Mouse (Mus musculus): Measurements from ENCODE around the gene Tmem216. TPM values are rescaled to one million over a fixed set of nuclear protein-coding genes. Genes with fewer than 3 reads are reported as not detected.

The Tmem216 gene
- polyA plus RNA-seq, 1 experiment from 2014 or later = 56.6 TPM

GRCm38 (mm10) chr19:10520355-10520754 is 35.7 kb downstream of the Tmem216 start:
- peaks cover 5% of the 10 kb centered on the region for H3K4me1 ChIP-seq
- H3K9me3 ChIP-seq (replicated peaks) = no peaks in the 10 kb centered on the region
- no peak overlapping the region for H3K4me3 ChIP-seq
- H3K9ac ChIP-seq = no peak overlapping the region
- no peak for ATAC-seq (ENCODE audit: low FRiP score)
- H3K27ac ChIP-seq = no peak overlapping the region
- H3K36me3 ChIP-seq = peaks cover 17% of the 10 kb centered on the region
- no peaks in the 10 kb centered on the region for H3K27me3 ChIP-seq
- no peak overlapping the region for H3K4me2 ChIP-seq (replicated peaks)
- WGBS = 50% methylated on average over 1 of the region's 1 CpGs

DNA sequence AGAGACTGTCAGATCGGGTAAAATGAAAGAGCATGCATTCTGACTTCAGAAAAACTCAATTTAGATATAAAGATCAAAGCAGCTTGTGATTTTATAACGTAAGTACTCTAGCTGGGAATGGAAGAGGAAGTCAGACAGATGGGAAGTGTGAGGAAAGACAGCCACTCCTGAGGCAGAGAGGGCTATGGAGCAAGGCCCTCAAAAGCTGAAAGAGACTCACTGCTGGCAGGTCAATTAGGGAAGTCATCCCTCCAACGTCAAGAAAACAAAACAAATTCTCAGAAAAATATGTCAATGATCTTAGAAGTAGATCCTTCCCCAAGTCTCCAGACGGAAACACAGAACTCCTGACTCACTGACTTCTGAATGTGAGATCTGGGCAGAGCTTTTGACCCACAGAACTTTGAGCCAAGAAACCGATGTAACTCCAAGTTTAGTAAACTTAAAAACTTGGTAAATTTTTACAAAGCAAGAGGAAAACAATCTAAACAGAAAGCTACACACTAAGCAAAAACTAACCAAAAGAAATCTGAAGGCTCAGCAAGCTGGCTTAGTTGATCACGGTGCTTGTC is 45.2 kb downstream of the Tmem216 start:
- WGBS = 81% methylated on average over 6 of the region's 6 CpGs
- no peak overlapping the region for H3K9ac ChIP-seq
- no peak overlapping the region for H3K4me3 ChIP-seq
- no peak overlapping the region for H3K27ac ChIP-seq
- H3K9me3 ChIP-seq (replicated peaks) = no peaks in the 10 kb centered on the region
- no peaks in the 10 kb centered on the region for H3K27me3 ChIP-seq
- H3K36me3 ChIP-seq = peaks cover 31% of the 10 kb centered on the region
- no peaks in the 10 kb centered on the region for H3K4me1 ChIP-seq
- no peak for ATAC-seq (ENCODE audit: low FRiP score)
- H3K4me2 ChIP-seq (replicated peaks) = no peak overlapping the region

GRCm38 (mm10) chr19:10502571-10502970 is 53.5 kb downstream of the Tmem216 start:
- Histone ChIP-seq H3K27ac (no peak overlapping the region), H3K9me3 (replicated peaks) (no peaks in the 10 kb centered on the region), H3K9ac (no peak overlapping the region), H3K4me2 (replicated peaks) (no peak overlapping the region), H3K27me3 (no peaks in the 10 kb centered on the region), H3K36me3 (peaks cover 52% of the 10 kb centered on the region), H3K4me1 (no peaks in the 10 kb centered on the region), H3K4me3 (no peak overlapping the region)
- ATAC-seq (ENCODE audit: low FRiP score) = peak; percentile 73; the same call in 1 of the 2 replicates
- WGBS = 10% methylated on average over 4 of the region's 4 CpGs

- H3K9me3 ChIP-seq (replicated peaks) = no peaks in the 10 kb centered on the region
- no peaks in the 10 kb centered on the region for H3K27me3 ChIP-seq
- no peak overlapping the region for H3K4me3 ChIP-seq
- H3K27ac ChIP-seq = no peak overlapping the region
- H3K9ac ChIP-seq = no peak overlapping the region
- no peak for ATAC-seq (ENCODE audit: low FRiP score)
- H3K4me1 ChIP-seq = 0 out of 2 replicates have a peak, but pooled peaks cover 2% of the 10 kb centered on the region
- peaks cover 38% of the 10 kb centered on the region for H3K36me3 ChIP-seq
- no peak overlapping the region for H3K4me2 ChIP-seq (replicated peaks)
- 94% methylated on average over 8 of the region's 8 CpGs for WGBS
Observed at GRCm38 (mm10) chr19:10500581-10500980, 55.5 kb downstream of the Tmem216 start.

- H3K4me3 ChIP-seq = no peak overlapping the region
- H3K4me1 ChIP-seq = 0 out of 2 replicates have a peak, but pooled peaks cover 2% of the 10 kb centered on the region
- peaks cover 28% of the 10 kb centered on the region for H3K36me3 ChIP-seq
- H3K9ac ChIP-seq = no peak overlapping the region
- no peaks in the 10 kb centered on the region for H3K9me3 ChIP-seq (replicated peaks)
- H3K27me3 ChIP-seq = no peaks in the 10 kb centered on the region
- H3K4me2 ChIP-seq (replicated peaks) = no peak overlapping the region
- ATAC-seq (ENCODE audit: low FRiP score) = no peak
- H3K27ac ChIP-seq = no peak overlapping the region
- WGBS = 61% methylated on average over 8 of the region's 8 CpGs
Observed at GRCm38 (mm10) chr19:10497512-10498160, 58.4 kb downstream of the Tmem216 start.

GRCm38 (mm10) chr19:10496976-10497375 is 59.1 kb downstream of the Tmem216 start:
- no peak overlapping the region for H3K4me2 ChIP-seq (replicated peaks)
- no peak overlapping the region for H3K4me3 ChIP-seq
- H3K9me3 ChIP-seq (replicated peaks) = no peaks in the 10 kb centered on the region
- no peak for ATAC-seq (ENCODE audit: low FRiP score)
- H3K4me1 ChIP-seq = 0 out of 2 replicates have a peak, but pooled peaks cover 2% of the 10 kb centered on the region
- no peaks in the 10 kb centered on the region for H3K27me3 ChIP-seq
- 0 out of 2 replicates have a peak overlapping the region, but pooled peaks have one; percentile 30 for H3K27ac ChIP-seq
- WGBS = 66% methylated on average over 2 of the region's 2 CpGs
- no peak overlapping the region for H3K9ac ChIP-seq
- H3K36me3 ChIP-seq = peaks cover 27% of the 10 kb centered on the region

- Histone ChIP-seq H3K36me3 (peaks cover 14% of the 10 kb centered on the region), H3K4me2 (replicated peaks) (no peak overlapping the region), H3K27ac (no peak overlapping the region), H3K27me3 (no peaks in the 10 kb centered on the region), H3K4me1 (0 out of 2 replicates have a peak, but pooled peaks cover 2% of the 10 kb centered on the region), H3K4me3 (no peak overlapping the region), H3K9ac (no peak overlapping the region), H3K9me3 (replicated peaks) (no peaks in the 10 kb centered on the region)
- ATAC-seq (ENCODE audit: low FRiP score) = no peak
- WGBS = 90% methylated on average over 1 of the region's 1 CpGs
Observed at GRCm38 (mm10) chr19:10495670-10496069, 60.4 kb downstream of the Tmem216 start.

DNA sequence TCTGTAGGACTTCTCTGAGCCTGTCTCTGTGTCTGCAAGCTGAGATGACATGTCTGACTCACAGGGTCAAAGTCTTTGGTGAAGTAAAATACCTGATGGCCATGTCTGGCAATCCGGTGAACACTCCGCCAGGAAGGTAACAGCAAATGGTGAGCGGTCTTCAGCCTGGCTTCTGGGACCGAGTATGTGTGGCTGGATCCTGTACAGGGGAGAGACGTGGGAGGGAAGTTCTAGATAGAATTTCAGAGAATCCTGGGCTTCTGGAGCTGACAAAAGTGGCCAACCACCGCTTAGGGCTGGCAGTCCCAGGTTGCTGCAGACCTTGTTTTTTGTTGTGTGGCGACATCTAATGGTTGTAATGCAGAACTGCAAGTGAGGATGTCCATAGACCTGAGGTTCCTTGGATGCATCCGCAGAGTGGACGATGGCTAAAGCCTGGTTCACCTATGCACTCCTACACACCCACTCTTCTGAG is 69.7 kb downstream of the Tmem216 start:
- no peak overlapping the region for H3K4me2 ChIP-seq (replicated peaks)
- H3K9ac ChIP-seq = no peak overlapping the region
- H3K27ac ChIP-seq = no peak overlapping the region
- no peaks in the 10 kb centered on the region for H3K9me3 ChIP-seq (replicated peaks)
- 26% methylated on average over 9 of the region's 9 CpGs for WGBS
- H3K4me3 ChIP-seq = no peak overlapping the region
- ATAC-seq (ENCODE audit: low FRiP score) = peak; percentile 84
- no peaks in the 10 kb centered on the region; the same call in 1 of the 2 replicates for H3K27me3 ChIP-seq
- H3K36me3 ChIP-seq = no peaks in the 10 kb centered on the region
- H3K4me1 ChIP-seq = peaks cover 9% of the 10 kb centered on the region

Other genes starting within 250 kb of the Tmem216 start
- 6.2 and 7.6 TPM in 2 replicates for gene Syt7, start 167.1 kb downstream of the Tmem216 start, polyA plus RNA-seq (2016; fragmentation: Nextera tagmentation; extraction: Ambion mirVana)
- gene Lrrc10b, start 98.8 kb downstream of the Tmem216 start, polyA plus RNA-seq (2016; fragmentation: Nextera tagmentation; extraction: Ambion mirVana) = 1.4 and 1.7 TPM in 2 replicates
- 1.1 and 2.0 TPM in 2 replicates for gene Ppp1r32, start 73.3 kb downstream of the Tmem216 start, polyA plus RNA-seq (2016; fragmentation: Nextera tagmentation; extraction: Ambion mirVana)
- 57.1 and 61.4 TPM in 2 replicates for gene Cpsf7, start 31.0 kb downstream of the Tmem216 start, polyA plus RNA-seq (2016; fragmentation: Nextera tagmentation; extraction: Ambion mirVana)
- gene Sdhaf2, start 30.1 kb downstream of the Tmem216 start, polyA plus RNA-seq (2016; fragmentation: Nextera tagmentation; extraction: Ambion mirVana) = 54.9 and 64.1 TPM in 2 replicates
- 15.8 and 16.3 TPM in 2 replicates for gene Cyb561a3, start 20.9 kb upstream of the Tmem216 start, polyA plus RNA-seq (2016; fragmentation: Nextera tagmentation; extraction: Ambion mirVana)
- 43.8 and 52.4 TPM in 2 replicates for gene Tmem138, start 21.1 kb upstream of the Tmem216 start, polyA plus RNA-seq (2016; fragmentation: Nextera tagmentation; extraction: Ambion mirVana)
- 395 and 396 TPM in 2 replicates for gene Ddb1, start 49.1 kb upstream of the Tmem216 start, polyA plus RNA-seq (2016; fragmentation: Nextera tagmentation; extraction: Ambion mirVana)
- 21.3 and 23.9 TPM in 2 replicates for gene Tkfc, start 49.4 kb upstream of the Tmem216 start, polyA plus RNA-seq (2016; fragmentation: Nextera tagmentation; extraction: Ambion mirVana)
- 0.48 and 0.74 TPM in 2 replicates for gene Vwce, start 78.0 kb upstream of the Tmem216 start, polyA plus RNA-seq (2016; fragmentation: Nextera tagmentation; extraction: Ambion mirVana)
- gene Pga5, start 121.8 kb upstream of the Tmem216 start, polyA plus RNA-seq (2016; fragmentation: Nextera tagmentation; extraction: Ambion mirVana) = not detected in 2 replicates
- gene Vps37c, start 132.5 kb upstream of the Tmem216 start, polyA plus RNA-seq (2016; fragmentation: Nextera tagmentation; extraction: Ambion mirVana) = 36.6 and 37.5 TPM in 2 replicates
- gene Cd5, start 182.8 kb upstream of the Tmem216 start, polyA plus RNA-seq (2016; fragmentation: Nextera tagmentation; extraction: Ambion mirVana) = 0.17 and 0.31 TPM in 2 replicates